Mouse (Mus musculus) cerebellum, adult 2 months (tissue): ENCODE measurements at regions not wholly inside any gene's neighbourhood (a gene's known extent, or its start where the extent isn't known, plus 50 kb on each side); places are given as distances from the start of the nearest gene placed in this dataset.

Experiments
- CTCF ChIP-seq: fragments of 200-500 bp; IDR thresholded peaks from 2 replicates; pipeline ENCODE4 v1.5.1; 2011; ENCODE audit warnings: low read depth, mild to moderate bottlenecking, control low read depth, low read length, moderate library complexity, borderline replicate concordance; ENCODE audit not compliant: insufficient read depth
- POLR2A ChIP-seq: fragments of 200-500 bp; IDR thresholded peaks from 2 replicates; pipeline ENCODE4 v1.6.1; 2011; ENCODE audit warnings: low read length, control low read depth, borderline replicate concordance; ENCODE audit not compliant: insufficient read depth

DNA sequence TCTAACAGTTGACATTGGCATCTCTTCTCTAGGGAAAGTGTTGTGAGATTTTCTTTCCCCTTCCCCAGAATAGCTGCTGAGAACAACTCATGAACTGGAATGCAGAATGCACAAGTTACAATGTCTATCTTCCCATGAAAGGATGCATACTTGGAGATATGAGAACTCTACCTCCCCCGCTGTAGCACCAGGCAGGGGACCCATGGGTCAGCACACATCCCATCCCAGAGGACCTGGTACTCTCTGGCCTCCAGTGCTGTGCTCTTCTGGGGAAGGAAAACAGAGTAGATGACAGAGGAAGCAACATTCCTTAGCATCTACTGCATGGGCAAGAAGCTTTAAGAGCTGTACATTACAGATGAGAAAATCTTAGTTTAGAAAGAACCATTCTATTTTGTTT is 209.6 kb downstream of the Trib2 start:
- TF ChIP-seq CTCF = no peak
- no peak for TF ChIP-seq POLR2A
